In the genomic region with DNA sequence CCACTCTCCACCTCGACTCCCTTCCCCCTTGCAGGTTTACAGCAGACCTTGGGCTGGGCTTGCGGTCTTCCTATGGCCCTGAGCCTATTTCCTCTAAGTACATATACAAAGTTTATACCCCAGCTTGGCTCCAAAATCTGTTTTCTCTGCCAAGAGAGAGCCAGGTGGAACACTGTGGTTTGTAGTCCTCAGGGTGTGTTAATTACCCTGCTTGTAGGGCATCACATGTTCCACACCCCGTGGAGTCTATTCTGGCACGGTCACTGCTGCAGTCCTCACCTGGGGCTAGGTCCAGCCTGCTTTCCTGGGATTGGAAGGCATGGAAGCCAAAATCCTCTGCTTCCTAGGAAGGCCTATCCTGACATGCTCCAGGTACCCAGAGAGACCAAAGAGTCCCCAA, we compare ENCODE assay signal across 13 mouse cellular contexts. TPM values are rescaled to one million over a fixed set of nuclear protein-coding genes. Genes with fewer than 3 reads are reported as not detected.
DNase-seq lines count a peak whose midpoint lies in the region; ATAC-seq and TF ChIP-seq lines count a peak whose summit lies in the region.
"Had no signal": no experiment of that assay in that cellular context is flagged by ENCODE, and none has a peak within 500 bp of the region (broad histone marks: within the 10 kb centered on the region; RNA-seq: fewer than 3 reads in every experiment).

No protein-coding gene starts in this region.

- WGBS in heart, embryonic 16.5 days, result 87% methylated on average over 4 of the region's 4 CpGs
- 83% methylated on average over 4 of the region's 4 CpGs for WGBS in lung, embryonic 14.5 days
- WGBS in liver, postnatal 0 days (ENCODE audit: insufficient replicate concordance), result 77% methylated on average over 4 of the region's 4 CpGs

- TF ChIP-seq CTCF in lung, embryonic 14.5 days (IDR thresholded peaks at IDR 0.05; ENCODE audit: low read depth), result no peak
- TF ChIP-seq CTCF in liver, postnatal 0 days (IDR thresholded peaks at IDR 0.05; ENCODE audit: low read depth), result no peak

- TF ChIP-seq EP300 in liver, postnatal 0 days (IDR thresholded peaks at IDR 0.05; ENCODE audit: low read depth), result no peak

- no peak overlapping the region for H3K9ac ChIP-seq in heart, embryonic 16.5 days (ENCODE audit: low read length)
- H3K9ac ChIP-seq in lung, embryonic 14.5 days, result no peak overlapping the region
- no peak overlapping the region for H3K9ac ChIP-seq in liver, postnatal 0 days (replicated peaks)

- DNase-seq in heart, adult 9 months (ENCODE audit: low spot score in 2 of 2), result no peak
- no peak for DNase-seq in lung, embryonic 14.5 days
- no peak for DNase-seq in lung, postnatal 25 days (ENCODE audit: low spot score)
- DNase-seq in cerebellum, adult 18-20 months, result peak; percentile 79 to 86
- peak; percentile 16 for DNase-seq in liver, postnatal 0 days
- DNase-seq in ovary, postnatal 14 days (ENCODE audit: low spot score), result no peak
- no peak for DNase-seq in layer of hippocampus, adult 11-12 months (ENCODE audit: low spot score)
- DNase-seq: lung, adult 2 months; right cerebral cortex, postnatal 25 days had no signal

- H3K4me3 ChIP-seq in heart, embryonic 16.5 days (ENCODE audit: low read length), result no peak overlapping the region
- H3K4me3 ChIP-seq in lung, embryonic 14.5 days (ENCODE audit: low read depth, low read length), result no peak overlapping the region
- H3K4me3 ChIP-seq in liver, postnatal 0 days (ENCODE audit: low read depth, low read length), result no peak overlapping the region
- H3K4me3 ChIP-seq: embryonic facial prominence, embryonic 12.5 days had no signal

- no peak overlapping the region for H3K4me2 ChIP-seq in heart, embryonic 16.5 days (ENCODE audit: low read depth, low read length)
- peak overlapping the region; percentile 89; the same call in 1 of the 2 replicates for H3K4me2 ChIP-seq in lung, embryonic 14.5 days
- H3K4me2 ChIP-seq in liver, postnatal 0 days (ENCODE audit: low read depth, low read length), result peak overlapping the region; percentile 80

- no peak for ATAC-seq in heart, embryonic 16.5 days (replicated peaks; ENCODE audit: extremely low read depth, insufficient read depth, low FRiP score)
- no peak for ATAC-seq in lung, embryonic 14.5 days (ENCODE audit: insufficient read depth)
- no peak for ATAC-seq in liver, postnatal 0 days
- ATAC-seq: intestine, postnatal 0 days had no signal

- no peaks in the 10 kb centered on the region for H3K9me3 ChIP-seq in heart, embryonic 16.5 days (replicated peaks; ENCODE audit: control insufficient read depth, low read length)
- H3K9me3 ChIP-seq in lung, embryonic 14.5 days (ENCODE audit: low read depth, low read length), result no peaks in the 10 kb centered on the region
- H3K9me3 ChIP-seq in liver, postnatal 0 days (ENCODE audit: low read length), result no peaks in the 10 kb centered on the region
- H3K9me3 ChIP-seq: embryonic facial prominence, embryonic 12.5 days; heart, embryonic 10.5 days had no signal

- peaks cover 12% of the 10 kb centered on the region for H3K36me3 ChIP-seq in heart, embryonic 16.5 days (ENCODE audit: control insufficient read depth, insufficient read depth)
- peaks cover 19% of the 10 kb centered on the region for H3K36me3 ChIP-seq in lung, embryonic 14.5 days (ENCODE audit: insufficient read depth)
- peaks cover 24% of the 10 kb centered on the region for H3K36me3 ChIP-seq in liver, postnatal 0 days (replicated peaks; ENCODE audit: insufficient read depth, low read length)

- no peaks in the 10 kb centered on the region for H3K27me3 ChIP-seq in heart, embryonic 16.5 days (ENCODE audit: control insufficient read depth, insufficient read depth, low read length)
- no peaks in the 10 kb centered on the region for H3K27me3 ChIP-seq in lung, embryonic 14.5 days (ENCODE audit: insufficient read depth, low read length)
- H3K27me3 ChIP-seq in liver, postnatal 0 days (ENCODE audit: insufficient read depth, low read length), result no peaks in the 10 kb centered on the region

- peak overlapping the region; percentile 81; the same call in 1 of the 2 replicates for H3K27ac ChIP-seq in heart, embryonic 16.5 days (ENCODE audit: low read length)
- no peak overlapping the region for H3K27ac ChIP-seq in lung, embryonic 14.5 days (ENCODE audit: low read depth)
- H3K27ac ChIP-seq in liver, postnatal 0 days (ENCODE audit: low read depth), result no peak overlapping the region

- H3K4me1 ChIP-seq in heart, embryonic 16.5 days (ENCODE audit: control insufficient read depth, insufficient read depth, low read length), result peaks cover 36% of the 10 kb centered on the region
- H3K4me1 ChIP-seq in lung, embryonic 14.5 days (ENCODE audit: insufficient read depth), result peaks cover 24% of the 10 kb centered on the region
- H3K4me1 ChIP-seq in liver, postnatal 0 days (ENCODE audit: insufficient read depth), result peaks cover 33% of the 10 kb centered on the region

RNA-seq across cellular contexts. Expression of gene Ltc4s, which starts 10.7 kb away (rescaled TPM):
- 1.5 and 2.3 TPM in 2 replicates for polyA plus RNA-seq in heart, embryonic 16.5 days (2015; fragmentation: Nextera tagmentation; extraction: Ambion mirVana)
- 2.1 and 3.2 TPM in 2 replicates for polyA plus RNA-seq in lung, embryonic 14.5 days (2014; fragmentation: Nextera tagmentation; extraction: Ambion mirVana)
- 0.68 and 0.89 TPM in 2 replicates for polyA plus RNA-seq in liver, postnatal 0 days (2015; fragmentation: Nextera tagmentation; extraction: Ambion mirVana)

RNA-seq across cellular contexts. Expression of gene Mgat4b, which starts 17.0 kb away (rescaled TPM):
- 11.8 and 29.2 TPM in 2 replicates for polyA plus RNA-seq in heart, embryonic 16.5 days (2015; fragmentation: Nextera tagmentation; extraction: Ambion mirVana)
- polyA plus RNA-seq in lung, embryonic 14.5 days (2014; fragmentation: Nextera tagmentation; extraction: Ambion mirVana), result 32.8 and 44.2 TPM in 2 replicates
- 17.2 and 18.6 TPM in 2 replicates for polyA plus RNA-seq in liver, postnatal 0 days (2015; fragmentation: Nextera tagmentation; extraction: Ambion mirVana)

RNA-seq across cellular contexts. Expression of gene Sqstm1, which starts 17.1 kb away (rescaled TPM):
- polyA plus RNA-seq in heart, embryonic 16.5 days (2015; fragmentation: Nextera tagmentation; extraction: Ambion mirVana), result 261 and 264 TPM in 2 replicates
- 205 and 209 TPM in 2 replicates for polyA plus RNA-seq in lung, embryonic 14.5 days (2014; fragmentation: Nextera tagmentation; extraction: Ambion mirVana)
- 154 and 172 TPM in 2 replicates for polyA plus RNA-seq in liver, postnatal 0 days (2015; fragmentation: Nextera tagmentation; extraction: Ambion mirVana)

RNA-seq across cellular contexts. Expression of gene Mrnip, which starts 53.5 kb away (rescaled TPM):
- polyA plus RNA-seq in heart, embryonic 16.5 days (2015; fragmentation: Nextera tagmentation; extraction: Ambion mirVana), result 9.4 and 9.6 TPM in 2 replicates
- 18.4 and 20.3 TPM in 2 replicates for polyA plus RNA-seq in lung, embryonic 14.5 days (2014; fragmentation: Nextera tagmentation; extraction: Ambion mirVana)
- polyA plus RNA-seq in liver, postnatal 0 days (2015; fragmentation: Nextera tagmentation; extraction: Ambion mirVana), result 5.0 and 5.1 TPM in 2 replicates

Comparison
In these comparisons a context has a peak if more than half of its experiments do, and no peak if none do; other contexts are left out.
1. DNase-seq: peak in cerebellum, adult 18-20 months (2 of 2) and liver, postnatal 0 days (single experiment); none in heart, adult 9 months (0 of 2), lung, embryonic 14.5 days (single experiment), lung, postnatal 25 days (single experiment), ovary, postnatal 14 days (single experiment) and layer of hippocampus, adult 11-12 months (single experiment).